In the genomic region with DNA sequence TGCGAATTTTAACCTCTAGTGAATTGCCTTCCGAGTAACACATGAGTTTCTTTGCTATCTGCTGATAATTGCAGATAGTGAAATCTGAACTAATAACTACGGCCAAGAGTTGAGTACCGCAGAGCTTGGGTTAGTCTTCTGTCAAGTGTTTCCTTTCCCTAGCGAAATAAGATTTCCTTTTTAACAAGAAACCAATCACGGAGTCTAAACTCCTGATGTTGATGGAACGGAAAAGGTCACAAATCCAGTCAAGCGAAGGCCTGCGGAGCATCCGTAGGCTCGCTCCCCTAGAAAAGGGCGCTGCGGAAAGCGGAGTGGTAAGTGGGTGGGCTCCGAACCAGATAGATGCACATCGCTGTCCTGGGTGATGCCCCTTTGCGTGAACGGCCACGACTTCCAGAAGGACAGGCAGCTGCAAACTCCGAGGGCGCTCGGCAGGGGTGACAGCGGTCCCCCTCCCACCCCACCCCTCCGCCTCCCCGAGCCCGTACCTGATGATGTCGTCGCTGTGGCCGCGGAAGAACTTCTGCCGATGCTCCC, we compare ENCODE assay signal across 8 mouse cellular contexts. TPM values are rescaled to one million over a fixed set of nuclear protein-coding genes. Genes with fewer than 3 reads are reported as not detected.
A peak's percentile ranks its signal among the peaks of the same experiment; 100 is the strongest.
DNase-seq lines count a peak whose midpoint lies in the region; ATAC-seq and TF ChIP-seq lines count a peak whose summit lies in the region.

No protein-coding gene starts in this region.

- no peak for TF ChIP-seq CTCF in embryonic fibroblast, embryonic 13.5 days (IDR thresholded peaks at IDR 0.05; ENCODE audit: borderline replicate concordance, insufficient read depth, low read length)

- H3K9me3 ChIP-seq in intestine, embryonic 15.5 days = no peaks in the 10 kb centered on the region
- H3K9me3 ChIP-seq in stomach, embryonic 14.5 days (ENCODE audit: control insufficient read depth, low read depth, low read length) = no peaks in the 10 kb centered on the region

- peak; percentile 5 for DNase-seq in kidney, adult 11 months
- no peak for DNase-seq in kidney, adult 8-10 months
- DNase-seq in MEL-GATA-1-ER (ENCODE audit: extremely low read depth, low read depth) = peak; percentile 18
- no peak for DNase-seq in urinary bladder, postnatal 36 days (ENCODE audit: low spot score in 2 of 2)

- no peaks in the 10 kb centered on the region for H3K36me3 ChIP-seq in intestine, embryonic 15.5 days
- no peaks in the 10 kb centered on the region for H3K36me3 ChIP-seq in stomach, embryonic 14.5 days (ENCODE audit: control insufficient read depth, insufficient read depth, low read length)

- H3K4me3 ChIP-seq in embryonic fibroblast, embryonic 13.5 days (ENCODE audit: insufficient read depth, low read length) = peak overlapping the region; percentile 47
- peak overlapping the region; percentile 75 for H3K4me3 ChIP-seq in intestine, embryonic 15.5 days (replicated peaks)
- peak overlapping the region; percentile 67 for H3K4me3 ChIP-seq in stomach, embryonic 14.5 days (ENCODE audit: low read depth, low read length)

- peaks cover 7% of the 10 kb centered on the region for H3K27me3 ChIP-seq in intestine, embryonic 15.5 days (replicated peaks)
- no peaks in the 10 kb centered on the region for H3K27me3 ChIP-seq in stomach, embryonic 14.5 days (ENCODE audit: control insufficient read depth, insufficient read depth, low read length)

- peak overlapping the region; percentile 60 for H3K9ac ChIP-seq in intestine, embryonic 15.5 days
- H3K9ac ChIP-seq in stomach, embryonic 14.5 days (replicated peaks; ENCODE audit: low read depth, low read length) = 0 out of 2 replicates have a peak overlapping the region, but pooled peaks have one; percentile 14

- 2% methylated on average over 31 of the region's 31 CpGs for WGBS in intestine, embryonic 15.5 days
- 3% methylated on average over 31 of the region's 31 CpGs for WGBS in stomach, embryonic 14.5 days

- H3K4me2 ChIP-seq in intestine, embryonic 15.5 days (replicated peaks) = peak overlapping the region; percentile 94
- peak overlapping the region; percentile 65 for H3K4me2 ChIP-seq in stomach, embryonic 14.5 days (replicated peaks; ENCODE audit: low read depth, low read length)

- no peak; the same call in 1 of the 2 replicates for ATAC-seq in intestine, embryonic 15.5 days
- peak; percentile 30 for ATAC-seq in megakaryocyte, adult 5-6 weeks (ENCODE audit: poor library complexity, severe bottlenecking)
- peak; percentile 16; the same call in 1 of the 2 replicates for ATAC-seq in stomach, embryonic 14.5 days (ENCODE audit: insufficient number of reproducible peaks, insufficient read depth, low FRiP score, low read depth)

- H3K27ac ChIP-seq in embryonic fibroblast, embryonic 13.5 days (ENCODE audit: insufficient read depth, low read length) = no peak overlapping the region
- no peak overlapping the region for H3K27ac ChIP-seq in intestine, embryonic 15.5 days
- H3K27ac ChIP-seq in stomach, embryonic 14.5 days (ENCODE audit: low read length) = no peak overlapping the region

- no peak for TF ChIP-seq POLR2A in embryonic fibroblast, embryonic 13.5 days (IDR thresholded peaks at IDR 0.05; ENCODE audit: low read depth, low read length)

- H3K4me1 ChIP-seq in embryonic fibroblast, embryonic 13.5 days (ENCODE audit: control insufficient read depth, insufficient read depth, low read length) = no peaks in the 10 kb centered on the region
- 0 out of 2 replicates have a peak, but pooled peaks cover 2% of the 10 kb centered on the region for H3K4me1 ChIP-seq in intestine, embryonic 15.5 days (replicated peaks)
- no peaks in the 10 kb centered on the region for H3K4me1 ChIP-seq in stomach, embryonic 14.5 days (ENCODE audit: control insufficient read depth, insufficient read depth, low read length)

RNA-seq across cellular contexts. Expression of gene Eml5, which starts 0.9 kb away (rescaled TPM):
- polyA plus RNA-seq in embryonic fibroblast, embryonic 13.5 days (2011; ENCODE audit: insufficient read length, low read depth, missing spikeins) = 4.6 and 5.8 TPM in 2 replicates
- polyA plus RNA-seq in intestine, embryonic 15.5 days (2015; fragmentation: Nextera tagmentation; extraction: Ambion mirVana) = 7.6 and 9.3 TPM in 2 replicates
- 4.4 and 4.7 TPM in 2 replicates for total RNA-seq in megakaryocyte, adult 5-6 weeks (2015)
- total RNA-seq in megakaryocyte, adult 5-6 weeks (2017) = 3.9 and 4.6 TPM in 2 replicates
- 14.3 and 15.6 TPM in 2 replicates for polyA plus RNA-seq in stomach, embryonic 14.5 days (2014; fragmentation: Nextera tagmentation; extraction: Ambion mirVana)

RNA-seq across cellular contexts. Expression of gene Ttc8, which starts 20.0 kb away (rescaled TPM):
- 25.4 and 34.1 TPM in 2 replicates for polyA plus RNA-seq in embryonic fibroblast, embryonic 13.5 days (2011; ENCODE audit: insufficient read length, low read depth, missing spikeins)
- 16.4 and 18.5 TPM in 2 replicates for polyA plus RNA-seq in intestine, embryonic 15.5 days (2015; fragmentation: Nextera tagmentation; extraction: Ambion mirVana)
- total RNA-seq in megakaryocyte, adult 5-6 weeks (2015) = 0.84 TPM in 1 of 2 replicates, not detected in the other
- total RNA-seq in megakaryocyte, adult 5-6 weeks (2017) = 0.28 and 0.73 TPM in 2 replicates
- 33.2 and 34.3 TPM in 2 replicates for polyA plus RNA-seq in stomach, embryonic 14.5 days (2014; fragmentation: Nextera tagmentation; extraction: Ambion mirVana)

Comparison
In these comparisons a context has a peak if more than half of its experiments do, and no peak if none do; other contexts are left out.
1. DNase-seq: peak in kidney, adult 11 months (single experiment) and MEL-GATA-1-ER (single experiment); none in kidney, adult 8-10 months (0 of 2) and urinary bladder, postnatal 36 days (0 of 2).
2. Peak in every context shown above with its lines, with median percentiles within 50 percentile points of each other: H3K4me3 ChIP-seq.